Mouse (Mus musculus) MEL (cell line): ENCODE data around the gene Ctsw.

Source experiments
- CHD2 ChIP-seq: IDR thresholded peaks from 2 replicates; pipeline ENCODE4 v1.6.1; 2011; ENCODE audit warnings: low read length, improper control_type of control experiment
- CTCF ChIP-seq, 3 experiments: IDR thresholded peaks in 2 of 3; conservative IDR thresholded peaks in 1 of 3; 2 replicates each; pipeline ENCODE4 v1.5.1; 2011 to 2012; ENCODE audit warnings: low read length in 3 of 3, low read depth in 2 of 3, mild to moderate bottlenecking in 2 of 3, improper control_type of control experiment in 1 of 3, inconsistent platforms in 1 of 3, mixed read lengths in 1 of 3, moderate library complexity in 1 of 3; ENCODE audit not compliant: control insufficient read depth in 1 of 3, insufficient read depth in 1 of 3, poor library complexity in 1 of 3, severe bottlenecking in 1 of 3
- ELF1 ChIP-seq: IDR thresholded peaks from 2 replicates; pipeline ENCODE4 v1.6.1; 2014; ENCODE audit warnings: low read depth, mild to moderate bottlenecking, inconsistent platforms, low read length, improper control_type of control experiment, moderate library complexity
- EP300 ChIP-seq, 2 experiments: IDR thresholded peaks; 2 replicates each; pipeline ENCODE4 v1.6.1; 2011; ENCODE audit warnings: improper control_type of control experiment in 2 of 2, low read length in 2 of 2, low read depth in 1 of 2, mild to moderate bottlenecking in 1 of 2
- GATA1 ChIP-seq: IDR thresholded peaks from 2 replicates; pipeline ENCODE4 v1.6.1; 2011; ENCODE audit warnings: low read depth, low read length, improper control_type of control experiment
- KAT2A ChIP-seq: conservative IDR thresholded peaks from 2 replicates; pipeline ENCODE4 v1.6.1; 2012; ENCODE audit warnings: low read depth, low read length, improper control_type of control experiment, inconsistent platforms
- MEF2A ChIP-seq: IDR thresholded peaks from 2 replicates; pipeline ENCODE4 v1.6.1; 2014; ENCODE audit warnings: low read depth, mild to moderate bottlenecking, inconsistent platforms, low read length, improper control_type of control experiment; ENCODE audit not compliant: poor library complexity, insufficient replicate concordance, severe bottlenecking; ENCODE audit errors: extremely low read depth
- MXI1 ChIP-seq: IDR thresholded peaks from 2 replicates; pipeline ENCODE4 v1.6.1; 2011; ENCODE audit warnings: mild to moderate bottlenecking, low read depth, low read length, improper control_type of control experiment
- NRF1 ChIP-seq: IDR thresholded peaks from 2 replicates; pipeline ENCODE4 v1.6.1; 2014; ENCODE audit warnings: low read depth, mild to moderate bottlenecking, inconsistent platforms, low read length, improper control_type of control experiment, moderate library complexity; ENCODE audit not compliant: poor library complexity, insufficient read depth, severe bottlenecking
- POLR2A ChIP-seq, 2 experiments: IDR thresholded peaks; 2 replicates each; pipeline ENCODE4 v1.6.1; 2011 to 2012; ENCODE audit warnings: low read length in 2 of 2, mild to moderate bottlenecking in 2 of 2, control low read depth in 1 of 2, improper control_type of control experiment in 1 of 2, low read depth in 1 of 2, moderate library complexity in 1 of 2; ENCODE audit not compliant: control insufficient read depth in 1 of 2, insufficient read depth in 1 of 2, poor library complexity in 1 of 2
- TCF12 ChIP-seq: IDR thresholded peaks from 2 replicates; pipeline ENCODE4 v1.6.1; 2014; ENCODE audit warnings: low read depth, mild to moderate bottlenecking, inconsistent platforms, low read length, improper control_type of control experiment, moderate library complexity
- ZC3H11A ChIP-seq: IDR thresholded peaks from 2 replicates; pipeline ENCODE4 v1.6.1; 2012; ENCODE audit warnings: low read depth, mild to moderate bottlenecking, inconsistent platforms, low read length, improper control_type of control experiment
- ZKSCAN1 ChIP-seq: IDR thresholded peaks from 2 replicates; pipeline ENCODE4 v1.6.1; 2012; ENCODE audit warnings: low read depth, mild to moderate bottlenecking, inconsistent platforms, low read length, improper control_type of control experiment, moderate library complexity
- ZNF384 ChIP-seq: IDR thresholded peaks from 2 replicates; pipeline ENCODE4 v1.6.1; 2012; ENCODE audit warnings: low read depth, mild to moderate bottlenecking, inconsistent platforms, low read length, improper control_type of control experiment

GRCm38 (mm10) chr19:5490313-5490897 lies 22.1 kb upstream of the Ctsw start, which contains the start of gene Cfl1:
- TF ChIP-seq ZNF384, result no peak
- peak; percentile 84 for TF ChIP-seq KAT2A
- peak in 1 of 3 experiments; percentile 17; a peak in 1 of 6 replicates for TF ChIP-seq CTCF (IDR thresholded peaks at IDR 0.05 in 2 of 3, conservative IDR thresholded peaks at IDR 0.05 in 1 of 3; ENCODE audit: control insufficient read depth in 1 of 3, insufficient read depth in 1 of 3, low read depth in 2 of 3, low read length in 3 of 3, poor library complexity in 1 of 3, severe bottlenecking in 1 of 3)
- TF ChIP-seq ZKSCAN1, result no peak
- peak; percentile 62; the same call in 1 of the 2 replicates for TF ChIP-seq MEF2A
- TF ChIP-seq EP300 (IDR thresholded peaks at IDR 0.05; ENCODE audit: low read depth in 1 of 2, low read length in 2 of 2), result peak in 1 of 2 experiments; percentile 27; a peak in 1 of 4 replicates
- no peak for TF ChIP-seq ZC3H11A
- TF ChIP-seq MXI1, result 0 out of 2 replicates have a peak, but pooled peaks have one; percentile 71
- TF ChIP-seq ELF1, result peak; percentile 93
- peak; percentile 43; the same call in 1 of the 2 replicates for TF ChIP-seq CHD2
- peak; percentile 66 for TF ChIP-seq NRF1
- TF ChIP-seq GATA1, result no peak
- peak; percentile 94 to 98 for TF ChIP-seq POLR2A (IDR thresholded peaks at IDR 0.05; ENCODE audit: control insufficient read depth in 1 of 2, insufficient read depth in 1 of 2, low read depth in 1 of 2, low read length in 2 of 2, poor library complexity in 1 of 2)
- peak; percentile 65; the same call in 1 of the 2 replicates for TF ChIP-seq TCF12
